Mouse (Mus musculus): Measurements from ENCODE around the gene Als2. TPM values are rescaled to one million over a fixed set of nuclear protein-coding genes. Genes with fewer than 3 reads are reported as not detected.

Gene Als2
- polyA plus RNA-seq, 1 experiment from 2014 or later: 8.0 TPM

DNA sequence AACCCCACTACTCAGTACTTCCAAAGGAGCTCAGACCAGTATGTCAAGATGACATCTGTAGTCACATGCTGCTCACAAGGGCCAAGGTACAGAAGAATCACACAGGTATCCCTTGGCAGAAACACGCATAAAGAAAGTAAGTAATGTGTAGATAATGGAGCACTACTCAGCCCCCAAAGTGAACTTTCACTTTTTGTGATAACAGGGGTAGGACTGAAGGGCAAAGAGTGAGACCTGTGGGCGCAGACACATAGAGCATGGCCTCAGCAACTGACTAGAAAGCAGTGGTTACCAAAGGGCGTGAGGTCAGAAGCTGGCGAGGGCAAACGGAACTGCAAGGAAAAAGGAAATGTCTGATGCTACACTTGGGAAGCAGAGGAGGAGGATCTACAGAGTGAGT is 36.1 kb downstream of the Als2 start:
- H3K4me1 ChIP-seq (ENCODE audit: control insufficient read depth, low read depth, low read length): peaks cover 7% of the 10 kb centered on the region
- H3K4me2 ChIP-seq (ENCODE audit: low read depth, low read length): no peak overlapping the region
- H3K36me3 ChIP-seq (ENCODE audit: control insufficient read depth, insufficient read depth): no peaks in the 10 kb centered on the region; the same call in 1 of the 2 replicates
- no peaks in the 10 kb centered on the region for H3K27me3 ChIP-seq (ENCODE audit: control insufficient read depth, insufficient read depth, low read depth, low read length)
- ATAC-seq (ENCODE audit: low read depth): peak; percentile 55; the same call in 1 of the 2 replicates
- no peaks in the 10 kb centered on the region for H3K9me3 ChIP-seq (replicated peaks; ENCODE audit: control insufficient read depth, low read length)
- H3K4me3 ChIP-seq (ENCODE audit: low read depth, low read length): no peak overlapping the region
- no peak overlapping the region for H3K9ac ChIP-seq (ENCODE audit: low read depth, low read length)
- WGBS (ENCODE audit: insufficient replicate concordance): 55% methylated on average over 5 of the region's 5 CpGs
- peak overlapping the region; percentile 71 for H3K27ac ChIP-seq (ENCODE audit: low read length)

DNA sequence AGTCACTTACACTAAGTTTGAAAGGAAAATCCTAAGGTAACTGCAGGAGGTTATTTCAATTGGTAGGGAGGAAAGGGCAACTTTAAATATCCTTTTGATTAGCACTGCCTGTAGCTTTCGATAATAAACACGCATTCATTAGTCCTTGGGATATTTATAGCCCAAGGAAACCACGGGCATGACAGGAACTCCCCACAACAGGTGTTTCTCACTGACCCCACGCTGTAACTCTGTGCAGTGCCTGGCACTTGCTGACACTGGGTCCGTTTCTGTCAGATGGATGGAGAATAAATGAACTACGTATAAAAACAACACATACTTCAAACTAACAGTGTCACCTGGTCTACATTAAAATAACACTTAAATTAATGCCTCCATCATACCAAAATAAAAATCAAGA is 42.1 kb downstream of the Als2 start:
- no peak for ATAC-seq (ENCODE audit: low read depth)
- H3K4me3 ChIP-seq (ENCODE audit: low read depth, low read length): no peak overlapping the region
- H3K27me3 ChIP-seq (ENCODE audit: control insufficient read depth, insufficient read depth, low read depth, low read length): no peaks in the 10 kb centered on the region
- 25% methylated on average over 6 of the region's 6 CpGs for WGBS (ENCODE audit: insufficient replicate concordance)
- no peaks in the 10 kb centered on the region for H3K9me3 ChIP-seq (replicated peaks; ENCODE audit: control insufficient read depth, low read length)
- no peak overlapping the region for H3K27ac ChIP-seq (ENCODE audit: low read length)
- H3K4me1 ChIP-seq (ENCODE audit: control insufficient read depth, low read depth, low read length): no peaks in the 10 kb centered on the region
- no peak overlapping the region for H3K9ac ChIP-seq (ENCODE audit: low read depth, low read length)
- H3K4me2 ChIP-seq (ENCODE audit: low read depth, low read length): no peak overlapping the region
- H3K36me3 ChIP-seq (ENCODE audit: control insufficient read depth, insufficient read depth): no peaks in the 10 kb centered on the region; the same call in 1 of the 2 replicates

DNA sequence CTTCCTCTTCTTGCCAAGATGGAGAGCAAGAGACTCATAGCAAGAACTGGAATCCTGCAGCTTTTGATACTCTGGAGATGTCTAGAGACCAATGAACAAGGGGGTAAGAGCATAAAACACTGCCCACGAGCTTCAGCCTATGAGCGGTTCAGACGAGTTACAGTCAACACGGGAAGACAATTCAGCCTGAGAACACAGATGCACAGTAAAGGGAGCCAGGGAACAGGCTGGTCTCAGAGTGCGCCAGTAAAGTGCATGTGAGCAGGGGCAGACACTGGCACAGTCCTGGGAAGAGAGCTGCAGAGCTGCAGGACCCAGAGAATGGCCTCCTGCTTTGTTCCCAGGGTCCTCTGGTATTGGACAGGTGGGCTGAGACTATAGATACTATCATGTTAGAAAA is 49.2 kb downstream of the Als2 start:
- no peaks in the 10 kb centered on the region for H3K4me1 ChIP-seq (ENCODE audit: control insufficient read depth, low read depth, low read length)
- H3K4me3 ChIP-seq (ENCODE audit: low read depth, low read length): no peak overlapping the region
- no peaks in the 10 kb centered on the region; the same call in 1 of the 2 replicates for H3K36me3 ChIP-seq (ENCODE audit: control insufficient read depth, insufficient read depth)
- no peak overlapping the region for H3K9ac ChIP-seq (ENCODE audit: low read depth, low read length)
- H3K4me2 ChIP-seq (ENCODE audit: low read depth, low read length): no peak overlapping the region
- WGBS (ENCODE audit: insufficient replicate concordance): 68% methylated on average over 5 of the region's 5 CpGs
- no peak overlapping the region for H3K27ac ChIP-seq (ENCODE audit: low read length)
- no peaks in the 10 kb centered on the region for H3K27me3 ChIP-seq (ENCODE audit: control insufficient read depth, insufficient read depth, low read depth, low read length)
- no peaks in the 10 kb centered on the region for H3K9me3 ChIP-seq (replicated peaks; ENCODE audit: control insufficient read depth, low read length)
- no peak for ATAC-seq (ENCODE audit: low read depth)

DNA sequence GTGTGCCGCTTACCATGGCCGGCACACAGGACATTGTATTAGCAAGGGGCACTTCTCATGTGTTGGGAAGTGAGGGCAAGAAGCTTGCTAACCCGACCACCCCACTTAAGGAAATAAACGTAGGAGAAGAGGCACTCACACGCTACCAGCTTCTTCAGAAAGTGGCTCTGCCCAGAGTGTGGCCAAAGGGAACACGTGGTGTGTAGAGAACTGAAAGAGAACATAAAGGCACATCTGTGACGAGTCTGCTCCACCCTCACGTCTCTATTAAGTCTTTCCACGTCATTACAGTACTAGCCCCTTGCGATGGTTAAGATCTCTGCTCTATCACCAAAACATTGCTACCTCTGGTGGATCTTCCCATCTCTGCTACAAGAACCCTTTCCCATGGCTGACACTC is 50.7 kb downstream of the Als2 start:
- Histone ChIP-seq H3K9me3 (replicated peaks; ENCODE audit: control insufficient read depth, low read length) (no peaks in the 10 kb centered on the region), H3K4me3 (ENCODE audit: low read depth, low read length) (no peak overlapping the region), H3K27ac (ENCODE audit: low read length) (no peak overlapping the region), H3K4me2 (ENCODE audit: low read depth, low read length) (no peak overlapping the region), H3K27me3 (ENCODE audit: control insufficient read depth, insufficient read depth, low read depth, low read length) (no peaks in the 10 kb centered on the region), H3K4me1 (ENCODE audit: control insufficient read depth, low read depth, low read length) (no peaks in the 10 kb centered on the region), H3K9ac (ENCODE audit: low read depth, low read length) (no peak overlapping the region), H3K36me3 (ENCODE audit: control insufficient read depth, insufficient read depth) (peaks cover 2% of the 10 kb centered on the region; the same call in 1 of the 2 replicates)
- no peak for ATAC-seq (ENCODE audit: low read depth)
- WGBS (ENCODE audit: insufficient replicate concordance): 81% methylated on average over 10 of the region's 10 CpGs

DNA sequence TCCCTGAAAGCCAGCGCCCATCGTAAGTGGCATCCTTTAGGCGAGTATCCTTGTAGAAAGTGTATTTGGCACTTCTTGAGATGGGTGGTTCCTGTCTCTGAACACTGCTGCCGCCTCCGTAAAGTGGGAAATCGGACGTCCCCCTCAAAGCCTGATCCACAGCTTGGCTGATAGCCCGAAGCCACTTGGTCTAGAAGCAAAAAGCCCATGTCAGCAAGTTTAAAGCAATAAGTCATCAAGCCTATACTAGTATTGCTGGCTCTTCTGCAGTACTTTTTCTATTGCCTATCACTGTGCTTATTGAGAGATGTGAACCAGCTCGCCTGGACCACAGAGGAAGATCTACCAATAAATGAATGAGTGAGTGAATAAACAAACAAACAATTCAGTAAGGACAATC is 51.6 kb downstream of the Als2 start:
- Histone ChIP-seq H3K4me3 (ENCODE audit: low read depth, low read length) (no peak overlapping the region), H3K9ac (ENCODE audit: low read depth, low read length) (no peak overlapping the region), H3K9me3 (replicated peaks; ENCODE audit: control insufficient read depth, low read length) (no peaks in the 10 kb centered on the region), H3K36me3 (ENCODE audit: control insufficient read depth, insufficient read depth) (peaks cover 2% of the 10 kb centered on the region; the same call in 1 of the 2 replicates), H3K27ac (ENCODE audit: low read length) (no peak overlapping the region), H3K4me1 (ENCODE audit: control insufficient read depth, low read depth, low read length) (no peaks in the 10 kb centered on the region), H3K4me2 (ENCODE audit: low read depth, low read length) (no peak overlapping the region), H3K27me3 (ENCODE audit: control insufficient read depth, insufficient read depth, low read depth, low read length) (no peaks in the 10 kb centered on the region)
- WGBS (ENCODE audit: insufficient replicate concordance): 79% methylated on average over 9 of the region's 9 CpGs
- no peak for ATAC-seq (ENCODE audit: low read depth)

DNA sequence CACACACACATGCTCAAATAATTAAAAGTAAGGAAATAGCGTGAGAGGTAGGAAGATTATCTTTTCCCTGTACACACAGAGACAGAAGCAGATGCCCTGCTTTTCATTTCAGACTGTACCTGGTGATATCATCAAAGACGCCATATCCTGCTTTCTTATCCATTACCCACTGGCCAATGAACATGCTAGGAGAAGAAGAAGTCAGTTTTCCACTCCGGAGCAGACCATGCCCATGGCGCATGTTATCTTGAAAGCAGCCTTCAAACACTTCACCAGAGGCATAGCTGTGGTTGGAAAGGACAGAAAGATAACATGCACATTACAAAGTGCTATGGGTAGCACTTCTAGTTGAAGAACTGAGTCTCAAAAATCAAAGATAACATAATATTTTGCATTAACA is 54.0 kb downstream of the Als2 start:
- Histone ChIP-seq H3K4me3 (ENCODE audit: low read depth, low read length) (no peak overlapping the region), H3K4me2 (ENCODE audit: low read depth, low read length) (no peak overlapping the region), H3K36me3 (ENCODE audit: control insufficient read depth, insufficient read depth) (peaks cover 5% of the 10 kb centered on the region), H3K27me3 (ENCODE audit: control insufficient read depth, insufficient read depth, low read depth, low read length) (no peaks in the 10 kb centered on the region), H3K9ac (ENCODE audit: low read depth, low read length) (no peak overlapping the region), H3K9me3 (replicated peaks; ENCODE audit: control insufficient read depth, low read length) (no peaks in the 10 kb centered on the region), H3K27ac (ENCODE audit: low read length) (no peak overlapping the region), H3K4me1 (ENCODE audit: control insufficient read depth, low read depth, low read length) (no peaks in the 10 kb centered on the region)
- peak; percentile 50; the same call in 1 of the 2 replicates for ATAC-seq (ENCODE audit: low read depth)
- 19% methylated on average over 4 of the region's 4 CpGs for WGBS (ENCODE audit: insufficient replicate concordance)

DNA sequence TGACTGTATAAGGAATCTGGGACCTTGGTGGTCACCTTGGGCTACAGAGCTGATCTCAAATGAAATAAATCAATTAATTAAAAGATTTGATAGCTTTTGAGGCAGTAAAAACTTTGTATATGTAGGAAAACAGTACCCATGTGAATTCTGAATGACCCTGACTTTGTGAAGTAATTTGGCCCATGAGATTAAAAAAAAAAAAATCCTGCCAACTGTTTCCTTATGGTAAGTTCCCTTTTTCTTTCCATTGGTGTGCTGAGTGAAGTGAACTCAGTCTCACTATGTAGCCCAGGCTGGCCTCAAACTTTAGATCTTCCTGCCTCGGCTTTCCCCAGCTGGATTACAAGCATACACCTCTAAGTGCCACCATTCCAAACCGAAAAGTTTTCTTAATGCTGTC is 54.7 kb downstream of the Als2 start:
- Histone ChIP-seq H3K36me3 (ENCODE audit: control insufficient read depth, insufficient read depth) (peaks cover 7% of the 10 kb centered on the region), H3K9me3 (replicated peaks; ENCODE audit: control insufficient read depth, low read length) (no peaks in the 10 kb centered on the region), H3K4me1 (ENCODE audit: control insufficient read depth, low read depth, low read length) (no peaks in the 10 kb centered on the region), H3K27ac (ENCODE audit: low read length) (no peak overlapping the region), H3K27me3 (ENCODE audit: control insufficient read depth, insufficient read depth, low read depth, low read length) (no peaks in the 10 kb centered on the region), H3K9ac (ENCODE audit: low read depth, low read length) (no peak overlapping the region), H3K4me3 (ENCODE audit: low read depth, low read length) (no peak overlapping the region), H3K4me2 (ENCODE audit: low read depth, low read length) (no peak overlapping the region)
- no peak for ATAC-seq (ENCODE audit: low read depth)
- WGBS (ENCODE audit: insufficient replicate concordance): 79% methylated on average over 2 of the region's 2 CpGs

DNA sequence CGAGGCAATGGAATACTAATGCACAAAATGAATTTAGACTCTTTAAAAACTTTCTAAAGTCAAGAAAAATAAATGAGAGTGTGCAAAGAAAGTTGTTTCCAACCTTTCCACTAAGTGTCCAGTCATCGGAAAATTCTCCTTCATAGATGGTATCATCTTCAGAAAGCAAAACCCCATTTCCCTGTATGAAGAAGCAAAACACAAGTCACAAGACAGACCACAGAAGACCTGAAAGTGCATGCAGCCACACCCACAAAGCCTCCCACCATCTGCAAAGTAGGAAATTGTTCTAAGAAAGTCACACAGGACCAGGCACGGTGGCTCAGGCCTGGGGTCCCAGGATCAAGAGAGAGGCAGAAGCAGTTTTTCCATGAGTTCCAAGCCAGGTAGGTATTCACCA is 57.0 kb downstream of the Als2 start:
- 58% methylated on average over 3 of the region's 3 CpGs for WGBS (ENCODE audit: insufficient replicate concordance)

DNA sequence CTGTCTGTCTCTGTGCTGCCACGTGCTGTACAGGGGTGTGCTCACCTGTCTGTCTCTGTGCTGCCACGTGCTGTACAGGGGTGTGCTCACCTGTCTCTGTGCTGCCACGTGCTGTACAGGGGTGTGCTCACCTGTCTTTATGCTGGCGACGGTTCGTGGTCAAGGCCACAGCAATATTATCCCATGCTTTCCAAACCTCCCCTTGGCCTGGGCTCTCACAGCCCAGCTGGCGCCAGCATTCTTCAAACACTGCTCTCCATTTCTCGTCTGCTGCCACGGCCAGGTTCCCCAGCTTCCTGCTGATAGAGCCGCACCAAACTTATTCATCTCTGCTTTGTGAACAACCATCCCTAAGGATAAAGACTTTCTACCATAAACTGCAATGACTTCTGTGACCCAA is 58.6 kb downstream of the Als2 start:
- Histone ChIP-seq H3K4me2 (ENCODE audit: low read depth, low read length) (no peak overlapping the region), H3K36me3 (ENCODE audit: control insufficient read depth, insufficient read depth) (peaks cover 7% of the 10 kb centered on the region), H3K27ac (ENCODE audit: low read length) (no peak overlapping the region), H3K27me3 (ENCODE audit: control insufficient read depth, insufficient read depth, low read depth, low read length) (no peaks in the 10 kb centered on the region), H3K9ac (ENCODE audit: low read depth, low read length) (no peak overlapping the region), H3K4me1 (ENCODE audit: control insufficient read depth, low read depth, low read length) (no peaks in the 10 kb centered on the region), H3K4me3 (ENCODE audit: low read depth, low read length) (no peak overlapping the region), H3K9me3 (replicated peaks; ENCODE audit: control insufficient read depth, low read length) (no peaks in the 10 kb centered on the region; the same call in 1 of the 2 replicates)
- ATAC-seq (ENCODE audit: low read depth): no peak
- WGBS (ENCODE audit: insufficient replicate concordance): 69% methylated on average over 10 of the region's 10 CpGs

More for the DNA sequence above, 57.0 kb downstream of the Als2 start:
- Histone ChIP-seq H3K27ac (ENCODE audit: low read length) (no peak overlapping the region), H3K4me3 (ENCODE audit: low read depth, low read length) (no peak overlapping the region), H3K9ac (ENCODE audit: low read depth, low read length) (no peak overlapping the region), H3K4me2 (ENCODE audit: low read depth, low read length) (no peak overlapping the region), H3K36me3 (ENCODE audit: control insufficient read depth, insufficient read depth) (peaks cover 7% of the 10 kb centered on the region), H3K9me3 (replicated peaks; ENCODE audit: control insufficient read depth, low read length) (no peaks in the 10 kb centered on the region; the same call in 1 of the 2 replicates), H3K4me1 (ENCODE audit: control insufficient read depth, low read depth, low read length) (no peaks in the 10 kb centered on the region), H3K27me3 (ENCODE audit: control insufficient read depth, insufficient read depth, low read depth, low read length) (no peaks in the 10 kb centered on the region)
- no peak for ATAC-seq (ENCODE audit: low read depth)

Measured in liver, embryonic 16.5 days (tissue).